Mouse (Mus musculus): Measurements from ENCODE around the gene Insm1.

Gene Insm1

GRCm38 (mm10) chr2:146262966-146263365, 41.2 kb downstream of the Insm1 start:
- DNase-seq (ENCODE audit: low spot score in 2 of 2) = no peak

DNA sequence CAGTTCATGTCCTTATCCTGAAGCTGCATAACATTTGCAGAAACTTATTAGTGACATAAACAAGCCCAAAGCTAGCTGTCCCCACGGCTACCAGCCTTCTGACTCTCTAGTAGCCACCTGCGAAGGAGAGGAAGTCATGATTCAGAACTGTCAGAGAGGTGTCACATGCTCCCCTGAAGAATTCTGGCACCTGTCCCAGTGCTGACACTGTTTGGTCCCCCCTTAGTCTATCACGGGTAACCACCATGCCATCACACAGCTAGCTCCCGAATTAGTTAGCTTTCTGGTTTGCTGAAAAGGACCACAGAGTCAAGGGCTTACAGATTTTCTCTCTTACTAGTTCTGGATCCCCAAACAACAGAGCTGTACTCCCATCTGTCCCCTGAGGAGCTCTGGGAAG, 43.3 kb downstream of the Insm1 start:
- peak; percentile 14 to 36 for DNase-seq (ENCODE audit: low spot score in 2 of 2)

- no peak for DNase-seq (ENCODE audit: low spot score in 2 of 2)
Observed at GRCm38 (mm10) chr2:146266539-146266938, 44.8 kb downstream of the Insm1 start.
